Mouse (Mus musculus) neural tube, embryonic 13.5 days (tissue): ENCODE results near the gene Abcg3. TPM values are rescaled to one million over a fixed set of nuclear protein-coding genes. Genes with fewer than 3 reads are reported as not detected.

ENCODE experiments used
- polyA plus RNA-seq: library from polyadenylated mRNA; unstranded; fragments of >200 nt; fragmentation: Nextera tagmentation; extraction: Ambion mirVana; gene quantifications from 2 replicates; pipeline ENCODE4 v1.2.1, GENCODE M21; 2015

The Abcg3 gene
- polyA plus RNA-seq, 1 experiment from 2014 or later: 1.0 TPM

Other genes with a start within 250 kb of the Abcg3 start
- gene Zfp951, start 122.6 kb downstream of the Abcg3 start, polyA plus RNA-seq: 3.9 and 4.1 TPM in 2 replicates
- gene Gbp9, start 156.8 kb upstream of the Abcg3 start, polyA plus RNA-seq: 1.5 and 2.0 TPM in 2 replicates
- gene Gbp8, start 156.8 kb upstream of the Abcg3 start, polyA plus RNA-seq: 0.54 and 1.2 TPM in 2 replicates
- 2.0 and 2.1 TPM in 2 replicates for gene Gbp4, start 156.9 kb upstream of the Abcg3 start, polyA plus RNA-seq